In genomic region chr13:24936772-24937107, GRCm38 (mm10) we compare ENCODE assay signal across 8 mouse cellular contexts. TPM values are rescaled to one million over a fixed set of nuclear protein-coding genes. Genes with fewer than 3 reads are reported as not detected.
A peak's percentile ranks its signal among the peaks of the same experiment; 100 is the strongest.
DNase-seq lines count a peak whose midpoint lies in the region; ATAC-seq and TF ChIP-seq lines count a peak whose summit lies in the region.

No protein-coding gene starts in this region.

- ATAC-seq in embryonic facial prominence, embryonic 13.5 days (ENCODE audit: insufficient number of reproducible peaks, insufficient read depth, low FRiP score, low TSS enrichment, low read depth), result 0 out of 2 replicates have a peak, but pooled peaks have one; percentile 10
- ATAC-seq in intestine, embryonic 14.5 days (replicated peaks; ENCODE audit: low FRiP score, low TSS enrichment, low read depth), result no peak; the same call in none of the 2 replicates

- WGBS in embryonic facial prominence, embryonic 13.5 days, result 48% methylated on average over 5 of the region's 5 CpGs
- 42% methylated on average over 5 of the region's 5 CpGs for WGBS in intestine, embryonic 14.5 days

- H3K36me3 ChIP-seq in embryonic facial prominence, embryonic 13.5 days, result no peaks in the 10 kb centered on the region
- no peaks in the 10 kb centered on the region for H3K36me3 ChIP-seq in intestine, embryonic 14.5 days (ENCODE audit: control insufficient read depth, insufficient read depth, low read length)
- no peaks in the 10 kb centered on the region for H3K36me3 ChIP-seq in myocyte (ENCODE audit: control insufficient read depth, insufficient read depth)

- H3K4me3 ChIP-seq in layer of hippocampus, adult 2 months, result peak overlapping the region; percentile 60
- peak overlapping the region; percentile 90 for H3K4me3 ChIP-seq in embryonic facial prominence, embryonic 13.5 days
- peak overlapping the region; percentile 72 for H3K4me3 ChIP-seq in intestine, embryonic 14.5 days (ENCODE audit: low read depth, low read length)
- peak overlapping the region; percentile 19 for H3K4me3 ChIP-seq in myocyte

- H3K79me2 ChIP-seq in myocyte (ENCODE audit: control insufficient read depth, insufficient read depth), result no peaks in the 10 kb centered on the region

- DNase-seq in layer of hippocampus, adult 2 months (ENCODE audit: low spot score in 2 of 2), result no peak
- no peak for DNase-seq in layer of hippocampus, postnatal 25 days (ENCODE audit: extremely low spot score in 1 of 2, low spot score in 1 of 2)
- no peak for DNase-seq in intestine, embryonic 14.5 days (ENCODE audit: low spot score)
- DNase-seq in ovary, postnatal 10 days (ENCODE audit: low spot score), result no peak
- DNase-seq in frontal cortex, postnatal 14 days (ENCODE audit: low spot score in 2 of 2), result no peak
- no peak for DNase-seq in left cerebral cortex, postnatal 14 days (ENCODE audit: low spot score in 2 of 2)

- intact Hi-C loops in left cerebral cortex, postnatal 14 days (cut with DNase I), result loop anchor here (5.0 kb wide), 1 partner anchor 176 kb away; no protein-coding TSS in a partner anchor

- H3K27ac ChIP-seq in layer of hippocampus, adult 2 months, result peak overlapping the region; percentile 98
- H3K27ac ChIP-seq in embryonic facial prominence, embryonic 13.5 days, result peak overlapping the region; percentile 76; the same call in 1 of the 2 replicates
- peak overlapping the region; percentile 91 for H3K27ac ChIP-seq in intestine, embryonic 14.5 days (ENCODE audit: low read depth)

- H3K27me3 ChIP-seq in embryonic facial prominence, embryonic 13.5 days, result no peaks in the 10 kb centered on the region
- no peaks in the 10 kb centered on the region for H3K27me3 ChIP-seq in intestine, embryonic 14.5 days (replicated peaks; ENCODE audit: control insufficient read depth, insufficient read depth, low read length)
- no peaks in the 10 kb centered on the region for H3K27me3 ChIP-seq in myocyte (ENCODE audit: control insufficient read depth, insufficient read depth, insufficient read length)

- no peak for TF ChIP-seq CTCF in layer of hippocampus, adult 2 months (conservative IDR thresholded peaks at IDR 0.05)

- peak overlapping the region; percentile 48 for H3ac ChIP-seq in myocyte (ENCODE audit: control insufficient read depth, insufficient read length)

- peak overlapping the region; percentile 76 for H3K4me2 ChIP-seq in embryonic facial prominence, embryonic 13.5 days
- peak overlapping the region; percentile 59 for H3K4me2 ChIP-seq in intestine, embryonic 14.5 days (ENCODE audit: low read length)
- peak overlapping the region; percentile 60 for H3K4me2 ChIP-seq in myocyte (ENCODE audit: low read depth)

- TF ChIP-seq POLR2A in myocyte (IDR thresholded peaks at IDR 0.05; ENCODE audit: insufficient read length, low read depth), result no peak

- peak overlapping the region; percentile 96 for H3K9ac ChIP-seq in embryonic facial prominence, embryonic 13.5 days
- H3K9ac ChIP-seq in intestine, embryonic 14.5 days (ENCODE audit: low read length), result peak overlapping the region; percentile 90

- no peaks in the 10 kb centered on the region for H3K9me3 ChIP-seq in embryonic facial prominence, embryonic 13.5 days
- no peaks in the 10 kb centered on the region for H3K9me3 ChIP-seq in intestine, embryonic 14.5 days (ENCODE audit: control insufficient read depth, low read length)

- H3K4me1 ChIP-seq in embryonic facial prominence, embryonic 13.5 days, result peaks cover 18% of the 10 kb centered on the region
- H3K4me1 ChIP-seq in intestine, embryonic 14.5 days (replicated peaks; ENCODE audit: control insufficient read depth, insufficient read depth, low read length), result no peaks in the 10 kb centered on the region

TF ChIP-seq in myocyte, 11 proteins besides CTCF, POLR2A, EP300 and RAD21:
- no peak for TF ChIP-seq TCF3 (IDR thresholded peaks at IDR 0.05; ENCODE audit: insufficient read length, low read depth)
TF ChIP-seq in myocyte: peak in this region for 0.

RNA-seq across cellular contexts. Expression of gene Aldh5a1, which starts 0.7 kb away (rescaled TPM):
- 10 to 100 TPM; 63.0 to 64.3 TPM for total RNA-seq in layer of hippocampus, adult 2 months (2021)
- total RNA-seq in layer of hippocampus, postnatal 25 days (2021), result 10 to 100 TPM; 60.6 to 61.7 TPM
- 6.7 and 6.9 TPM in 2 replicates for polyA plus RNA-seq in embryonic facial prominence, embryonic 13.5 days (2015; fragmentation: Nextera tagmentation; extraction: Ambion mirVana)
- 10.3 and 11.5 TPM in 2 replicates for polyA plus RNA-seq in intestine, embryonic 14.5 days (2014; fragmentation: Nextera tagmentation; extraction: Ambion mirVana)
- 0.54 TPM for polyA plus RNA-seq in myocyte (2012; fragmentation: generic; extraction: Trizol)
- total RNA-seq in left cerebral cortex, postnatal 14 days (2021), result 10 to 100 TPM; 67.1 to 71.3 TPM

RNA-seq across cellular contexts. Expression of gene Gpld1, which starts 6.2 kb away (rescaled TPM):
- total RNA-seq in layer of hippocampus, adult 2 months (2021), result 10 to 100 TPM; 19.4 to 21.7 TPM
- total RNA-seq in layer of hippocampus, postnatal 25 days (2021), result 10 to 100 TPM; 11.9 to 20.7 TPM
- polyA plus RNA-seq in embryonic facial prominence, embryonic 13.5 days (2015; fragmentation: Nextera tagmentation; extraction: Ambion mirVana), result 0.79 and 3.3 TPM in 2 replicates
- polyA plus RNA-seq in intestine, embryonic 14.5 days (2014; fragmentation: Nextera tagmentation; extraction: Ambion mirVana), result 2.5 and 3.0 TPM in 2 replicates
- 0.04 TPM for polyA plus RNA-seq in myocyte (2012; fragmentation: generic; extraction: Trizol)
- total RNA-seq in left cerebral cortex, postnatal 14 days (2021), result 10 to 100 TPM; 13.1 to 14.6 TPM

Comparison
In these comparisons a context has a peak if more than half of its experiments do, and no peak if none do; other contexts are left out.
1. H3K4me3 ChIP-seq: peak in every context shown above with its lines; median percentile 90 in embryonic facial prominence, embryonic 13.5 days; 72 in intestine, embryonic 14.5 days; 60 in layer of hippocampus, adult 2 months; 19 in myocyte.